Mouse (Mus musculus) ovary, adult 10 weeks (tissue): ENCODE measurements around the gene Clec4g. TPM values are rescaled to one million over a fixed set of nuclear protein-coding genes. Genes with fewer than 3 reads are reported as not detected.

Experiments used
- polyA plus RNA-seq: library from polyadenylated mRNA; stranded (reverse); fragments of 350-450 nt; fragmentation: Illumina TruSeq; extraction: RNeasy Lipid Tissue Mini Kit (QIAGEN cat#74804); gene quantifications from one replicate; pipeline ENCODE4 v1.2.3, GENCODE M21; 2014

Gene Clec4g
- not detected for polyA plus RNA-seq

DNA sequence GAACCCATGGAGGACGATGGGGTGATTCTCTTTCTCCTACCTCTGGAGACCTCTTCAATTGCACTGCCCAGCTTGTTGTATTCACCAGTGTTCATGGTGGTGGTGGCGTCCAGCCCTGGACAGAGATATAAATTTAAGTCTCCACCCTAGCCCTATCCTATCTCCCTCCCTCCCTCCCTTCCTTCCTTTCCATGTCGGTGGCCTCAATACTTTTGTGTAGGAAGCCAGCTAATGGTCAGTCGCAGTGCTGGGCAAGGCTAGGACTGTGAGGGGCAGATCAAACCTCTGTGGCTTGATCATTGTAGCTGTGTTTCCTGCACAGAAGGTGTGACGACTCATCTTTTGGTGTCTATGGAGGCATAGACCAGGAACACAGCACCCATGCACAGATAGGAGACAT is at the start of gene Clec4g:
TSS of gene Clec4g (minus strand) at position 101 of the 400 bp plus-strand sequence.

DNA sequence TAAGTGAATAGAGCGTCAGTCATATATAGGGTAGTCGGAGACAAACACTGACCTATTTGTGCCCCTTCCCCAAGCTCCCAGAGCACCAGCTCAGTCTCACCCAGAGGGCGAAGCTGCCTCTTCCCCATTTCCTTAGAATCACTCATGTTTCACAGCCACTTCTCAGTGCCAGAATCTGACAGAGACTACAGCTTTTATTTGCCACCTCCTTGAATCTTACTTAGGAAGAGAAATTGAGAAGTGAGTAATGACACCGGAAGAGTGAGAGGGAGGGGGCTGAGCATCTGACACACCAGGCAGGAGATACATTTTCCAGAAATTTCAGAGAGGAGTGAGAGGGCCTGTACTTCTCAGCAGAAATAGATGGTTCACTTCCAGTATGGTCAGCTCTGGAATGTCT is 28.3 kb upstream of the Clec4g start, which contains the start of gene Cd209a:
TSS of gene Cd209a (minus strand) at position 224 of the 400 bp plus-strand sequence.

DNA sequence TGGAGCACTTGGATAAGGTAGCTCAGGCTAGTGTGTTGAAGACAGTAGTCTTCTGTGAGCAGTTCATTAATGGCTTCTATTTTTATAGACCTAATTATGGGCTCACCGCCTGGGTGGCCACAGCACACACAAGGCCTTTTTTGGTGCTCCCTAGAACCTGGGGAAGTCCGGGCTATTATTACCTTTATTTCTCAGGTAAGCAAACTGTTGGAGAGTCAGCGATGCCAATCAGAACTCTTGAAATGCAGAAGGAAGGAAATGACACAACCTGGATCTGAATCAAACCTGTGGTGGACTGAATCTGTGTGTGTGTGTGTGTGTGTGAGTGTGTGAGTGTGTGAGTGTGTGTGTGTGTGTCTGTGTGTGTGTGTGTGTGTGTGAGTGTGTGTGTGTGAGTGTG is 26.3 kb downstream of the Clec4g start, which contains the start of gene Fcer2a:
TSS of gene Fcer2a (minus strand) at position 55 of the 400 bp plus-strand sequence.

DNA sequence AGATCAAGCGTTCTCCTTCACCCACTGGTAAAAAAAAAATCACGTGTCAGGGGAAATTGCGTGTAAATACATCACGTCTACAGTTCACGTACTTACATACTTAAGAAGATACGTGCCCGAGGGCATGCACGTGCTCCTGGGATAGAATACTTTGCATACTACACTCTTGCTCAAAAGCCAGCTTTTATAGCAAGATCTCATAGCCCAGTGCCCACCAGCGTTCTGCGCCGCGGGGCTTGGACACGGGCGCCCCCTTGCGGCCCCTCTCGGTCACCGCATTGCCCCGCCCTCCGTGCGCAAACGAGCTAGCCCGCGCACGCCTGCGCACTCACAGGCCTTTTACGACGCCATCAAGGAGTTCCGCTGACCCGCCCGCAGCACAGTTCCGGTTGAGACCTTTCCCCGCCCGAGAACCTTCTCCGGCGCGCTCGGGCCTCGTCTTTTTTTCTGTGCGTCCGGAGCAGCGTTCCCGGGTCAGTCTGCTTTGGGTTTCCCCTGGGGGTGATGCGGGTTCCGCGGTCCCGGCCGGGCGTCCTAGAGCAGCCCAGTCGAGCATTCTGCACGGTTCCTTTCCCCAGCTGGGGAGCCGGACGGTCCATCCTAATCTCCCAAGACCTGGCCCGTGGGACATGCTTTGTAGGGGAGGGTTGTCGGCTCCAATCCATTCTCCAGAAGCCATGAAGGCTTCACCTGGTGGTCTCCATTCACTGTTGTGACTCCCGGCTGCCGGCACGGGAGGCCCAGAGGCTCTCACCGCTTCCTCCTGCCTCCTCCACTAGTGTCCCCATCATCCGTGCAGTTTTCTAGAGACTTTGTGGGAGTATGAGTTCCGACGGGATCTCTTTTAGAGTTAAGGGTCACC is 44.1 kb downstream of the Clec4g start, which contains the start of gene Trappc5:
TSS of gene Trappc5 (plus strand) at position 169 of the 862 bp plus-strand sequence.

DNA sequence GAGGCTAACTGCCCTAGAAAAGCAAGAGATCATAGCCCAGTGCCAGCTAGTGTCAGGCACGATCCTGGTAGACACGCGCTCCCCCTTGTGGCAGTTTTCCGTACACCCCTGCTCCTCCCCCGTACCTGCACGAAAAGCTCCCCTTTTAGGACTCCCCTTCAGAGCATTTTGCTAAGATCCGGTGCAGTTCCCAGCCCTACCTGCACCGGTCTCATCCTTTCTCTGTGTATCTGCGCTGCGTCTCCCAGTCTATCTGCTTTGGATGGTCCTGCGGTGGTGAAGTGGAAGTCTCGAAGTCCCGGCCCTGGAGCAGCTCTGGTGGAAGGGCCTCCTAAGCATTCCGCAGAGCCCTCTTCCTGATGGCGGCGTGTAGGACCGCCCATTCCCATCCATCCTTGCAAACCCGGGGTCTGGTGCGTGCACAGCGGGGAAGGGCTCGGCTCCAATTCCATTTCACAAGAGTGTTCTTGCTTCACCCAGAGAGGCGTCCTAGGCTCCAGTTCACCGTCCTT is 48.4 kb downstream of the Clec4g start, which contains the start of gene Fcor:
TSS of gene Fcor (minus strand) at position 383 of the 512 bp plus-strand sequence.

DNA sequence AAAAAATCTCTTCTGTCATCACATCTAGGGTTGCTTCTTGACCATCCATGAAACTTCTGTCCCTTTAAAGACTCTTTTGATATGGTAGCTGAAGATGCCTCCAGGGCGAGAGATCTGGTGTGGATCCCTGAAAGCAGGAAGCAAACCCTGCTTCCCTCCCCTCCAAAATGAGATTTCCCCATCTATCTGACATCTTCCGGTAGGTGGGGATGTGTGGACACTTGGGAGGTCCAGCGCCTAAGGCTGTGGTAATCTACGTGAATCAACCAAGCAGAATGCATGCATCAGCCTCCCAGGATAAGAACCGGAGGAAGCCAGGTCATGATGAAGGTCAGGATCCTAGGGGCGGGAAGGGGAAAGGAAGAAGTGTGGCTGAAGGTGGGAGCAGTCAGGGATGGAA is 54.9 kb downstream of the Clec4g start, which contains the start of gene Mcemp1:
TSS of gene Mcemp1 (plus strand) at position 248 of the 400 bp plus-strand sequence.

Other genes starting within 250 kb of the Clec4g start
- gene Tex45, start 249.8 kb downstream of the Clec4g start, polyA plus RNA-seq = not detected
- gene Zfp358, start 227.5 kb downstream of the Clec4g start, polyA plus RNA-seq = 2.7 TPM
- 6.6 TPM for gene Mcoln1, start 220.2 kb downstream of the Clec4g start, polyA plus RNA-seq
- gene Pnpla6, start 205.3 kb downstream of the Clec4g start, polyA plus RNA-seq = 4.0 TPM
- 1.2 TPM for gene C330021F23Rik, start 152.7 kb downstream of the Clec4g start, polyA plus RNA-seq
- 0.26 TPM for gene Camsap3, start 133.4 kb downstream of the Clec4g start, polyA plus RNA-seq
- gene Xab2, start 99.3 kb downstream of the Clec4g start, polyA plus RNA-seq = 0.48 TPM
- gene Pet100, start 99.1 kb downstream of the Clec4g start, polyA plus RNA-seq = 7.8 TPM
- not detected for gene Pcp2, start 95.1 kb downstream of the Clec4g start, polyA plus RNA-seq
- gene Stxbp2, start 89.7 kb downstream of the Clec4g start, polyA plus RNA-seq = 8.1 TPM
- 6.5 TPM for gene Retn, start 64.9 kb downstream of the Clec4g start, polyA plus RNA-seq
- 0.51 TPM for gene Mcemp1, start 54.9 kb downstream of the Clec4g start, polyA plus RNA-seq
- 2.0 TPM for gene Fcor, start 48.3 kb downstream of the Clec4g start, polyA plus RNA-seq
- gene Trappc5, start 44.4 kb downstream of the Clec4g start, polyA plus RNA-seq = 9.5 TPM
- not detected for gene Fcer2a, start 26.5 kb downstream of the Clec4g start, polyA plus RNA-seq
- 10.0 TPM for gene Cd209a, start 28.3 kb upstream of the Clec4g start, polyA plus RNA-seq
- 0.34 TPM for gene Cd209e, start 133.7 kb upstream of the Clec4g start, polyA plus RNA-seq
- gene Cd209d, start 157.9 kb upstream of the Clec4g start, polyA plus RNA-seq = not detected
- 0.80 TPM for gene Cd209b, start 206.2 kb upstream of the Clec4g start, polyA plus RNA-seq
- gene Cd209c, start 234.1 kb upstream of the Clec4g start, polyA plus RNA-seq = not detected